Mouse (Mus musculus) 3T3-L1 (cell line): ENCODE data around the gene Pdzd7.
A peak's percentile ranks its signal among the peaks of the same experiment; 100 is the strongest.

ENCODE experiments used
- DNase-seq: peaks from one replicate; pipeline ENCODE4 v3.0.0-alpha.2; 2015; ENCODE audit warnings: low read depth, low spot score

Pdzd7 gene

DNA sequence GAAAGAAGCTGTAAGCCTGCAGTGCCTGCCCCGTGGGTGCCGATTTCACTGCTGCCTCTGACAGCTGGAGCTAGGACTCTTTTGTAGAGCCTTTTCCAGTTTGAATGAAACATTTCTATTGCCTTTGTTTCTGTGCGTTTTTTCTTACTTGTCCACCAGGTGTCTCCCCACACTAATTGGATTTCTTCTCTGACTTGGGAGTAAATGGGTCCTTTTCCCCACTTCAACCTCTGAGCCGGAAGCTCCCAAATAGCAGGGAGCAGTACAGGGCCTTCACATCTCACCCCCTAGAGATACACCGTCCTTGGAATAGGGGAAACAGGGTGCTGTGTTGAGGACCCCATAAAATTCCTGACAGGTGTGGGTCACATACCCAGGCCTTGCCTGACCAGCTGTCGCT, 32.9 kb downstream of the Pdzd7 start:
- DNase-seq, result peak; percentile 83

DNA sequence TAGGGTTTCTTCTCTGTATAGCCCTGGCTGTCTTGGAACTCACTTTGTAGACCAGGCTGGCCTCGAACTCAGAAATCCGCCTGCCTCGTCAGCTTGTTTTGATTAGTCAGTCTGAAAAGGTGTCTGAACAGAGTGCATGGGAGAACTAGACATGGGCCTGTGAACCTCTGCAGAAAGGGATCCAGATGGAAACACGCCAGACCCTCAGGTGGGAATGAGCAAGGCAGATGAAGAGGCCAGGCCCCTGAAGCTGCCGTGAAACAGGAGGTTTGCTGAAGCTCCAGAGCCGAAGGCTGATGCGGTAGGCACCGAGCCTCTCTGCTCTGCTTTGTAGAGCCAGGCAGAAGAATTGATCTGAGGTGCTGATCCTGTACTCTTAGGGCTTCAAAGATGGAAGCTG, 33.3 kb downstream of the Pdzd7 start:
- DNase-seq, result no peak

DNA sequence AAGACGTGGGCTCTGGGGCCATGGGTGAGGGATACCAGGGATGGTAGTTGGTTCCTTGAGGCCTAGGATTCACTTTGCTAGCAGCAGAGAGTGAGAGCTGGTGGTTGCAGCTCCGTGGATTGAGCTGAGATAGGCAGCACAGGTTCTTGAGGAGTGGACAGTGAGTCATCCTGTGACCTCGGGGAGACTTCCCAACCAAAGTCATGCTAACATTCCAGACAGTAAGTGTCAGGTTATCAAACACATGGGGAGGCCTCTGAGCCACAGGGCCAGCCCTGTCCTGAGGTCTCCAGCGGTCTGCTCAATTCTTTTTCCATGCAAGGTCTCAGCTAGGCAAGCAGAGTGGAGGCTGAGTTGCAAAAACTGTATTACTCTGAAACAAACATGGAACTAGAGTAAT, 34.9 kb downstream of the Pdzd7 start:
- peak; percentile 70 for DNase-seq

DNA sequence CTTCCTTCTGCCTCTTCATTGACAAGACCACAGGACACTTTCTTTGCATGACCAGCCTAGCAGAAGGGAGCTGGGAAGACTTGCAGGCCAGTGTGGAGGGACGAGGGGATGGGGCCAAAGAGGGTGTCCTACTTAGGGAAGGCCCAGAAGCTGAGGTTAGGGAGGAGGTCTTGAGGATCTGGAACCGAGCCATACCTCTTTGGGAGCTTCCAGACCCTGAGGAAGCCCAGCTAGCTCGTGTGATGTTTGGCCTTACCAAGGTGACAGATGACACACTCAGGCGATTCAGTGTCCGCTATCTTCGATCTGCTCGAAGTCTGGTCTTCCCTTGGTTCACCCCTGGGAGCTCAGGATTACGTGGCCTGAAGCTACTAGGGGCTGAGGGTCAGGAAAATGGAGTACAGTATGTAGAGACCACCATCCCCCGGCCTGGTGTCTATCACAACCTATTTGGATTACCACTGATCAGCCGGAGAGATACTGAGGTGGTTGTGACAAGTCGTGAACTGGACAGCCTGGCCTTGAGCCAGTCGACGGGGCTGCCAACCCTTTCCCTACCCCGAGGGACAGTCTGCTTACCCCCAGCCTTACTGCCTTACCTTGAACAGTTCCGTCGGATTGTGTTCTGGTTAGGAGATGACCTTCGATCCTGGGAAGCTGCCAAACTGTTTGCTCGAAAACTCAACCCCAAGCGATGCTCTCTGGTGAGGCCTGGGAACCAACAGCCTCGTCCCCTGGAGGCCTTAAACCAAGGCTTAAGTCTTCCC, 37.9 kb downstream of the Pdzd7 start:
- no peak for DNase-seq

DNA sequence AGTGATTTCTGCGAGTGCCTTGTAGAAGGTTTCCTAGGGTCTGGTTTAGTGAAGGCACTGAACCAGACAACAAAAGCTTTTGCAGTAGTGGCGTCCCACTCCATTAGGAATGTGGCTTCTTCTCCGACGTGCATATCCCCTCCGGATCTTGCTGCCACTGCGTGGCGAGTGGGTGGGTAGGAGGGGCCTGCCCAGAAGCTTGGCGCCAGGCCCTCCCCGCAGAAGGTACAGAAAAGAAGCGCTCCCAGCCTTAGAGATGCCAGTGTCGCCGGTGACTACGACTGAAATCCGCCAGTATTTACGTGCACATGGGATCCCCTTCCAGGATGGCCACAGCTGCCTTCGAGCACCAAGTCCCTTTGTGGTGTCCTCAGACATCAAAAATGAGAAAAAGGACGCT, 38.5 kb downstream of the Pdzd7 start:
- DNase-seq, result no peak

DNA sequence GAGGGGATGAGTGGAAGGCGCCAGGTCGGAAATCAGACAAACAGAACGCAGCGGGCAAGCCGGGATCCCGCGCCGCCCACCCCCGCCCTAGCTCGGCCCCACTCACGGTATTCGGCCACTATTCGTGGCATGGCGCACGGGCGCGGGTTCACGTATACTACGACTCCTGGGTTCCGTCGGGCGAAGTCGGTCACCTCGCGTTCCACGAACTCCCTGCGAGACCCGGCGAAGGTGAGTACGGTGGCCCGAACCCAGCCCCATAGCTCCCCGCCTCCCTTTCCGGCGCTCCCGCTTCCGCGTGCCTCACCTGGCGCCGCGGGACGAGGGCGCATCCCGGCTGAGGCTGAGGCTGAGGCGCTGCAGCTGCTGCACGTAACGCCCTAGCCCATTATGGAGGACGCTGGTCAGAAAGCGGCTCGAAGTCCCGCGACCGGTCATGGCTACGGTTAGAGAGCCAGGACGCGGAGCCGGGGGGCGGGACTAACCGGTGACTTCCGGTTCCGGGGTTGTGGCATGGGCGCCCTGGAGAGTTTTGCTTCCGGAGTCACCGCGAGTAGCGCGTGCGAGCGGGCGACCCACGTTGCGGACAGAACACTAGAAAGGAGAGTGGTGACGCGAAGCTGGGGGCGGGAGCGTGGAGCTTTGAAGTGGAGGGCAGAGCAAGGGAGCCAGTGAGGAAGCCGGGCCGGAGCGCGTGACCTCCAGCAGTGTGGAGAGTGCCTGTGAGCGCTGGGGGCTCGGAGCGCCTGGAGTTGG, 39.4 kb downstream of the Pdzd7 start, which contains the start of gene Mrpl43:
Gene Mrpl43 (minus strand): TSS at position 486 of the 756 bp plus-strand sequence.
- peak; percentile 96 for DNase-seq

DNA sequence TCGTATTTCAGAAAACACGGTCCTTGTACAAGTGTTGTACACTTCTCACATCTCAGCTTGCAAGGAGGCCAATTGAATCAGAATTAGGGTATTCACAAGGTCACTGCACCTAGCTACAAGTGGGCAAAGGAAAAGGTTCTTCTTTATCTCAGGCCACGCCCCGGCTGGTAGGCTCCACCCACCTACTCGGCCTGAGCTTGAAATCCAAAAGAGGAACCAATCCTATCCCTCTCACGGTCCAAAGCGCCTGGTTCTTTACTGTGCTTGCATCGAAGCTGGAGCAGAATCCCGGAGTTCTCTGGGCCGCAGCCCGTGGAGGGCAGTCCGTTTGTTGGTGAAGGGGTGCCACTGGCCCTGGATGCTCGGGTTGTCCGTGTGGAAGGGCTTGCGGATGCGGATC, 40.1 kb downstream of the Pdzd7 start, which contains the start of gene Twnk:
Gene Twnk (plus strand): TSS at position 220 of the 400 bp plus-strand sequence.
- DNase-seq, result peak; percentile 86

DNA sequence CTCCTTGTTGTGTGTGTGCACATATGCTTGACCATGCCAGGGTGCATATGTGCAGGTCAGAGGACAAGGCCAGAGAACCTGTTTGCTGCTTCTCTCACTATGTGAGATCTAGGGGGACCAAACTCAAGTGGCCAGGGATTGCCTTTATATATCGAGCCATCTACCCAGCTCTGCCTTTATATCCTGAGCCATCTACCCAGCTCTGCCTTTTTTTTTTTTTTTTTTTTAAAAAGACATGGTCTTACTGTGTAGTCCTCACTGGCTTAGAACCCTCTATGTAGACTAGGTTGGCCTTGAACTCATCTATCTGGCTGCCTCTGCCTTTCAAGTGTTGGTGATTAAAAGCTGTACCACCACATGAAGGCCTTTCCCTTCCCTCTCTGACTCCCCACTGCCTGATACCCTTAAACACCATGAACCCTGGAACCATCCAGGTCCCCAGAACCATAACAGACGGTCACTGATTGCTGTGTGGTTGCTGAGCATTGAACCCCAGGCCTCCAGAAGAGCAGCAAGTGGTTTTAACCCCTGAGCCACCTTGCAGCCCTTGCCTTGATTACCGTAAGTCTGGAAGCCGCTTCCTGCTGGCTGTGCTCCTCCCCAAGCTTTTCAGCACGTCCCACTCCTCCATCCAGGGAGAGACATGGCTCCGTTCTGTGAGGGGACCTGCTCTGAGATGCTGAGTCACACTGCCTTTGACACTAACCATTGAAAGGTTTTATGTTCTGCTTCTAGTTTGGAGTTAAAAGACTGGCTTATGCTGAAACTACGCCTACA, 41.6 kb downstream of the Pdzd7 start:
- DNase-seq, result no peak

DNA sequence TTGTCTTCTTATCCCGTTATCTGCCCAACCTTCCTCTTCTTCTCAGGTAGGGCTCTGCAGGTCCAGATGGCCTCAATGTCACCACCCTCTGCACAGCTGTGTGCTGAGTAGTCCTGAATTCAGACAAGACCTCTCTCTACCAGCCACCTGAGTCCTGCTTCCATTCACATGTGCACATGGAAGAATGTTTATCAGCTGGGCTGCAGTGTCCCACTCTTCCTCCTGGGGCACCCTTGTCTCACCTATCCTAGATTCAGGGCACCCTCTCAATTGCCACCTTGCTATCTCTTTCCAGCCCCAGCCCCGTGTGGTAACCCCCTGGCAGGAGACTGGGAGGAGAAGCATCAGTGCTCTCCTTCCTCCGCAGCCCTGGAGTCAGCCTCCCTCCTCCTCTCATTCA, 43.2 kb downstream of the Pdzd7 start:
- no peak for DNase-seq

DNA sequence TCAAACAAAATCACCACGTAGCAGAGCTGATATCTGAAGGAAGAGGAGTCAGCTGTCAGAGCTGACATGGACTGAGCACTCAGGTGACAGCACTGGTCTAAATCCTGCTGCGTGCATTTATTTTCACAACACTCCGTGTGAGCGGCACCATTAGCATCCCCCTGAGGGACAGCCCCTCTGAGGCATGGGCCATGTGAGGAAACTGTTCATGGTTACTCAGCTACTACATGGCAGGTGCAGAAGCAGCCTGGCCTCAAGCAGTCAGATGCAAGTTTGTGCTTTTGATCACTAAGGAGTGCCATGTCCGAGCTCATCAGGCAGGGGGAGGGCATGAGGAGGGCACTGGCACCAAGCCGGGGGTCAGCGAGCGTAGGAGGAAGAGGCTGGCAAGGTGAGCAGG, 45.9 kb downstream of the Pdzd7 start:
- DNase-seq, result no peak

DNA sequence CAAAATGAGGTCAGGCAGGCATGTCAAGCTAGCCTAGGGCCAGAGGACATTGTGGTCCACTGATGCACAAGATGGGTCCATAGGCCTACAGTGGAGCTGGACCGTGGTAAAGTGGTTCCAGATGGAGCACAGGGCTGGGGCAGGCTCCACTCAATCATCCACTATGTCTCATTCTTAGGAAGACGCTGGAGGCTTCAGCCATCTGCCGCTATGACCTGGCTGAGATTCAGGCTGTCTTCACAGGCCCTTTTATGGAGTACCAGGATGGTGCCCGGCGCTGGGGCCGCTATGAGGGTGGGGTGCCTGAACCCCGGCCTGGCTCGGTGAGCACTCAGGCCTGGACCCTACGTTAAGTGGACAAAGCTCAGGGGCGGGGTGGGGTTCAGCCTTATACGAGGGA, 47.7 kb downstream of the Pdzd7 start:
- DNase-seq, result peak; percentile 51

DNA sequence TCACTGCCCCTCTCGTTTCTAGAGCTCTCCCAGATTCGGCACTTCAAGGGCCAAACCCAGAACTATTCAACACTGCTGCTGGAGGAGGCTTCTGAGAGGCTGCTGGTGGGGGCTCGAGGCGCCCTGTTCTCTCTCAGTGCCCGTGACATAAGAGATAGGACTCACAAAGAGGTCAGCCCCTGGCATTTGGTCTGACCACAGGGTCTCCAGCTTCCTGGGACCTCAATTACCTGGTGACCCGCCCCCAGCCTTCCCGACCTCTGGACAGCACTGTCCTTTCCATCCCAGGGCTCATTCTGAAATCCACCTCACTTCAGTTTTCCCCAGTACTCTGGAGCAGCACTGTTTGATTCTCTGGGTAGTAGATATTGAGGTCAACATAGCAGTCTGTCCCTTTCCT, 52.8 kb downstream of the Pdzd7 start:
- DNase-seq, result no peak

DNA sequence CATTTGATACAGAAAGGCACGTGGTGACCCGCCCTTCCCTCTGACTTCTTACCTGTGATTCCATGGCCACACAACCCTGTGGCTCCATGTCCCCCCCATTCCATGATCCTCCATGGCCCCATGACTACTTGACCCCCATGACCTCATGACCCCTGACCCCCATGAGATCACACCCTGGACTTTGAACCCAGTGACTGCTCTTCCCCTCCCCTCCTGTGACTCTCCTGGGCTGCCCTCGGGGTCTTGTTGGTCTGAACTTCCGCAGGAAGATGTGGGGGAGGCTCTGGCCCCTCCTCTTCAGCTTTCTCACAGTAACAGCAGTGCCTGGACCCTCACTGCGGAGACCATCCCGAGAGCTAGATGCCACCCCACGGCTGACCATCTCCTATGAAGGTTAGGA, 53.3 kb downstream of the Pdzd7 start:
- DNase-seq, result no peak

DNA sequence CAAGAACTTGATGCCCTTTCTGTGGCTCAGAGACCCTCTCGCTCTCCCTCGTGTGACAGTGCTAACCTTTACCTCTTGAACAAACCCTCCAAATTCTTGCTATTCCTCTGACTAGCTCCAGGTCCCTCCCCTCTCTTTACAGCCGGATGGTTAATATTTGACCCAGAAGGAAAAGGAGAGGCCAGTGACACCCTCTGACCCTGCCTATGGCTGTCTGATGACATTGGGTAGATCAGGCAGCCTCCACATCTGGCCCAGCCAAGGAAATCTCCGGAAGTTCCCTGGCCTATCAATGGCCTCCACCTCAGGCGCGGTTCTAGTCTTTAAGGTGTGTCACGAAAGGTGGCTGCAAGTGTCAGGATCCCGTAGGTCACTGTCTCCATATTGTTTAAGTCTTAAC, 54.5 kb downstream of the Pdzd7 start:
- no peak for DNase-seq

DNA sequence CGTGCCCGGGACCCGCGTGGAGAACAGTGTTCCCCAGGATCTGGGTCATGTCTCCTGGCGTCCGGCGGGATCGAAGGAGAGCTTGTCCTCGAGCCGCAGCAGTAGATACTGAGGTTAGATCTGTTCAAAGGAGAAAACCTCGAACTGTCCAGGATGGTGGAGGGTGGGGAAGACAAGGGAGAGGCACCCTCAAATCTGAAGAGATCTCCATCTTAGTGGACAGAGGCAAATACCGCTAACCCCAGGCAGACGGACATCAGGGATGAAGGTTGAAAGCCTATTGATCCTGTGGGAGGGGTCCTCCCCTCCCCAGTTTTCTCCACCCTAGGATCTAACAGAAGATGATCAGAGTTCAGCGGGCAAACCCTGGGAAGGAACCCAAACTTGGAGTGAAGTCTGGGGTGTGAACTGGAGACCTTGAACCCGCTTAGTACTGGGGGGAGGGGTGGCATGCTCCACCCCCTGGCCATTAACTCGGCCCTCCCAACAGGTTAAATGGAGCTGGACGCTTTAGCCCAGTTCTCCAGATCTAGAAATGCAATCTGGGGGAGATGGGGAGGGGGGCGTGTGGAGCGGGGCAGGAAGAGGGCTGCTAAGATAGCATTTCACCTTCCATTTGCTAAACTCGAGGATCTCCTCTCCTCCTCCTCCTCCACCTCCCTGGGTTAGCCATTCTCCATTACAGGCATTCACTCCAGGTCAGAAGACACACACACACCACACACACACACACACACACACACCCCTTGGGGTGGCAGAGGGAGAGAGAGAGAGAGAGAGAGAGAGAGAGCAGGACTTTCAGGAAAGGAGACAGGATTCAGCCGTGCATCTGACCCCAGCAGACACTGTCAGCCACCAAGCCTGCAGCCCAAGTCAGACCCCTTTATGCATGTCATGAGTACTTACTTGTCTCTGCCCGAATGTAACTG, 55.7 kb downstream of the Pdzd7 start:
- DNase-seq, result no peak

DNA sequence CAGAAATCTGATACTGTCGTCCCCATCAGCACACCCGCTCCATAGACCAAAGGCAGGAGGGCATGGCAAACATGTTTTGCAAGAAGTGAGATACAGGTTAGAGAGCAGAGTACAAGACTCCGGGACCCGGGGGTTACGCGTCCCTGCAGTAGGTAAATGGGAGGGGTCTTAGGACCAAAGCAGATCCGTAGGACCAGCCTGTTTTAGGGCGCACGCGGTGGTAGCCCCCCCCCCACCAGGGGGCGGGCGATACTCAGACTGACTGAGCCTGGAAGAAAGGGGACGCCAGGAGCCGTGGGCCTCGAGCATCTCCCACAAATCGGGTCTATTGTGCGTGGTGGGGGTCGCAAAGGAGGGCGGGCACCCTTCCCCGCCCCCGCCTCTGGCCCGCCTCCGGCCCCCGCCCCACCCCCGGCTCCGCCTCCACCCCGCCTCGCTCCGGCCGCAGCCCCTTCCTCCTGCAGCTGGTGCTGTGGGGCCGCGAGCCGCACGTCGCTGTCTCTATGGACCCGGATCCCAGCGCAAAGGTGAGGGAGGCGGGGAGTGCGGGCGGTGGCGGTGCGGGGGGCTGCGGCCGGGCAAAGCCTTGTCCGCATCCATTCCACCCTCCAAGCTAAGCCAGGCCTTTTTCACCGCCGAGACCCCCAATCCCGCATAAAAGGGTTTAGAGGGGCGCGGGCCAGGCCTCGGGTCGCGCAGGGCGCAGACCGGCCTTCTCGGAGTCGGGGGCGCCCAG, 56.5 kb downstream of the Pdzd7 start, which contains the start of gene Sema4g:
Gene Sema4g (plus strand): TSS at position 271 of the 736 bp plus-strand sequence.
- no peak for DNase-seq

DNA sequence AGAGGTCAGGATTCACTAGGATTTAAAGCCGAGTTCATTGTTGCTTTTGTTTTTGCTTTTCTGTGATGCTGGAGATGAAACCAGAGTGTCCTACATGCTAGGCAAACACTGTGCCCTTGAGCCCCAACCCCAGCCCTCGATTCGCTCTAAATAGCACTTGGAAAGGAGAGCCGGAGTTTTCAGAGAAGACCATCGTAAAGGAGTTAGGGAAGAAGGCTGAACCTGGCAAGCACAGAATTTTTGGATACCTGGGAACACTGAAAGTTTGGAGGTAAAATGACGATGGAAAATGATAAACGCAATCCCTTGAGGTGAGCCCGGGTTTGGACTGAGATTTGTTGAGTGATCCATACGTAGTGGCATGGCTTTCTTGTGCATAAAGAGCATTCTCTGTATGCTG, 57.2 kb downstream of the Pdzd7 start:
- DNase-seq, result no peak

DNA sequence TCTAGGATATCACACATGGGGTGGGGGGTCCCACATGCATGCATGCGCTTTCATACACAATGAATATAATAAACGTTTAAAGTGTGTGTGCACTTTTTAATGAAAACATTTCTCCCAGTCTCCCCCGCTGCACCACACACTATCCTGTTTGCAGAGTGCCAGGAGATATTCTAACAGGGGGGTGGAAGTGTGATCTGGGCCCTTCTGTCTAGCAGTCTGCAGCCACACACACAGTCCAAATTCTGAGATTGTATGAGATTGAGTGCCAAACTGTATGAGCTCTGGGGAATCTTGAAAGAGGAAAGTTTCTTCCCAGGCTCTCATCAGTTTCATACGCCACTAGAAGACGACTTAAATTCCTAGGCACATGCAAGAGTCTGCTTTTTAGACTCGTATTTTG, 57.7 kb downstream of the Pdzd7 start:
- DNase-seq, result no peak

DNA sequence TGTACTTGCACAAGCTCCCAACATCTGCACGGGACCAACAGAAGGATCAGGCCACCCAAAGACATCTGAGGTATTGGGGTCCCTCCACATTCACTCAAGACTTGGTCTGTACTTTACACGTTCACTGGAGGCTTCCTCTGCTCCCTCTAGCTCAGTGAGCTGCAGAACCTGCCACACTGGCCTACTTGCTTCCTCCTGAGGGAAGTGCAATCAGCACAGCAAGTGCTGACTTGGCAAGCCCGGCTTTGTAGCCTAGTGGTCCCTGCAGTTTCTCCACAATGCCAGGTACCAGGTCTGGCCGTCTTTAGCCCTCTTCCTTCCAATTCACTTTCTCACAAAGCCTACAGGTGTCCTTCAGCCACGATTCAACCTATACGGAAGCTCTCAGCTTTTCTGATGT, 58.5 kb downstream of the Pdzd7 start:
- DNase-seq, result no peak
